Mouse (Mus musculus) right cerebral cortex, postnatal 36 days (tissue): ENCODE data around the gene Fto.

Experiments
- DNase-seq, 2 experiments: peaks; one replicate each; pipeline ENCODE4 v3.0.0; 2022; ENCODE audit warnings: low spot score in 2 of 2, mixed read lengths in 1 of 2

The Fto gene

GRCm38 (mm10) chr8:91611723-91612362 lies 298.5 kb downstream of the Fto start:
- no peak for DNase-seq

- DNase-seq, result no peak
Observed at GRCm38 (mm10) chr8:91612387-91613130, 299.2 kb downstream of the Fto start.

GRCm38 (mm10) chr8:91613603-91614002 lies 300.3 kb downstream of the Fto start:
- DNase-seq, result no peak

- no peak for DNase-seq
Observed at GRCm38 (mm10) chr8:91615196-91615595, 301.9 kb downstream of the Fto start.

- DNase-seq, result no peak
Observed at GRCm38 (mm10) chr8:91615781-91616683, 302.7 kb downstream of the Fto start.

GRCm38 (mm10) chr8:91617772-91618171 lies 304.4 kb downstream of the Fto start:
- no peak for DNase-seq

GRCm38 (mm10) chr8:91622757-91623156 lies 309.4 kb downstream of the Fto start:
- DNase-seq, result no peak

GRCm38 (mm10) chr8:91625686-91626558 lies 312.6 kb downstream of the Fto start:
- no peak for DNase-seq

GRCm38 (mm10) chr8:91629594-91629993 lies 316.3 kb downstream of the Fto start:
- no peak for DNase-seq

- no peak for DNase-seq
Observed at GRCm38 (mm10) chr8:91630320-91631033, 317.2 kb downstream of the Fto start.

- no peak for DNase-seq
Observed at GRCm38 (mm10) chr8:91632411-91632810, 319.1 kb downstream of the Fto start.

GRCm38 (mm10) chr8:91635406-91635805 lies 322.1 kb downstream of the Fto start:
- no peak for DNase-seq

- no peak for DNase-seq
Observed at GRCm38 (mm10) chr8:91636887-91637286, 323.6 kb downstream of the Fto start.

- DNase-seq, result peak in 1 of 2 experiments; percentile 20
Observed at GRCm38 (mm10) chr8:91637684-91638083, 324.4 kb downstream of the Fto start.

- no peak for DNase-seq
Observed at GRCm38 (mm10) chr8:91638256-91638655, 324.9 kb downstream of the Fto start.

GRCm38 (mm10) chr8:91640471-91640870 lies 327.1 kb downstream of the Fto start:
- no peak for DNase-seq

- DNase-seq, result no peak
Observed at GRCm38 (mm10) chr8:91645484-91645883, 332.2 kb downstream of the Fto start.

GRCm38 (mm10) chr8:91647959-91648358 lies 334.6 kb downstream of the Fto start:
- no peak for DNase-seq

GRCm38 (mm10) chr8:91648776-91649175 lies 335.5 kb downstream of the Fto start:
- no peak for DNase-seq

- DNase-seq, result no peak
Observed at GRCm38 (mm10) chr8:91653561-91653960, 340.2 kb downstream of the Fto start.

- DNase-seq, result no peak
Observed at GRCm38 (mm10) chr8:91657381-91657780, 344.1 kb downstream of the Fto start.
